Mouse (Mus musculus): ENCODE results near the gene Tubb5.

Tubb5 gene

GRCm38 (mm10) chr17:35803858-35804399, 34.2 kb downstream of the Tubb5 start:
- in situ Hi-C loops (cut with MboI, MseI) = no loop called here

GRCm38 (mm10) chr17:35803020-35803419, 35.1 kb downstream of the Tubb5 start:
- in situ Hi-C loops (cut with MboI, MseI) = no loop called here

GRCm38 (mm10) chr17:35800905-35801304, 37.2 kb downstream of the Tubb5 start:
- in situ Hi-C loops (cut with MboI, MseI) = no loop called here

- in situ Hi-C loops (cut with MboI, MseI) = no loop called here
Observed at GRCm38 (mm10) chr17:35796835-35797234, 41.3 kb downstream of the Tubb5 start.

- in situ Hi-C loops (cut with MboI, MseI) = no loop called here
Observed at GRCm38 (mm10) chr17:35795656-35796055, 42.5 kb downstream of the Tubb5 start.

- in situ Hi-C loops (cut with MboI, MseI) = no loop called here
Observed at GRCm38 (mm10) chr17:35795099-35795498, 43.0 kb downstream of the Tubb5 start.

- in situ Hi-C loops (cut with MboI, MseI) = no loop called here
Observed at GRCm38 (mm10) chr17:35792837-35793236, 45.3 kb downstream of the Tubb5 start.

- in situ Hi-C loops (cut with MboI, MseI) = no loop called here
Observed at GRCm38 (mm10) chr17:35790933-35791332, 47.2 kb downstream of the Tubb5 start.

GRCm38 (mm10) chr17:35788025-35788424, 50.1 kb downstream of the Tubb5 start:
- in situ Hi-C loops (cut with MboI, MseI) = no loop called here

- in situ Hi-C loops (cut with MboI, MseI) = no loop called here
Observed at GRCm38 (mm10) chr17:35787493-35787892, 50.6 kb downstream of the Tubb5 start.

GRCm38 (mm10) chr17:35785140-35785539, 53.0 kb downstream of the Tubb5 start:
- in situ Hi-C loops (cut with MboI, MseI) = no loop called here

- in situ Hi-C loops (cut with MboI, MseI) = no loop called here
Observed at GRCm38 (mm10) chr17:35783944-35784343, 54.2 kb downstream of the Tubb5 start.

All from regulatory T cell (primary cell).